9 mouse cellular contexts compared by ENCODE assay signal in genomic region chr12:110417023-110417986, GRCm38 (mm10). TPM values are rescaled to one million over a fixed set of nuclear protein-coding genes. Genes with fewer than 3 reads are reported as not detected.
DNase-seq lines count a peak whose midpoint lies in the region; ATAC-seq lines count a peak whose summit lies in the region.
"Had no signal": no experiment of that assay in that cellular context is flagged by ENCODE, and none has a peak within 500 bp of the region (broad histone marks: within the 10 kb centered on the region; RNA-seq: fewer than 3 reads in every experiment).

No protein-coding gene starts in this region.

- no peak overlapping the region for H3K27ac ChIP-seq in embryonic facial prominence, embryonic 12.5 days
- no peak overlapping the region for H3K27ac ChIP-seq in hindbrain, embryonic 14.5 days
- no peak overlapping the region for H3K27ac ChIP-seq in liver, embryonic 16.5 days (ENCODE audit: low read length)
- no peak overlapping the region for H3K27ac ChIP-seq in neural tube, embryonic 15.5 days (replicated peaks)
- H3K27ac ChIP-seq: kidney, postnatal 0 days had no signal

- H3K4me2 ChIP-seq in embryonic facial prominence, embryonic 12.5 days (replicated peaks): peak overlapping the region; percentile 9; the same call in 1 of the 2 replicates
- peak overlapping the region; percentile 25 for H3K4me2 ChIP-seq in hindbrain, embryonic 14.5 days (replicated peaks)
- peak overlapping the region; percentile 1 for H3K4me2 ChIP-seq in liver, embryonic 16.5 days (ENCODE audit: low read depth, low read length)
- peak overlapping the region; percentile 31 for H3K4me2 ChIP-seq in neural tube, embryonic 15.5 days

- H3K27me3 ChIP-seq in erythroblast, embryonic 14.5 days (ENCODE audit: control insufficient read depth): peaks cover 4% of the 10 kb centered on the region
- 0 out of 2 replicates have a peak, but pooled peaks cover 6% of the 10 kb centered on the region for H3K27me3 ChIP-seq in embryonic facial prominence, embryonic 12.5 days
- no peaks in the 10 kb centered on the region for H3K27me3 ChIP-seq in hindbrain, embryonic 14.5 days (ENCODE audit: control insufficient read depth, insufficient read depth, low read length)
- H3K27me3 ChIP-seq in liver, embryonic 16.5 days (ENCODE audit: control insufficient read depth, insufficient read depth, low read depth, low read length): no peaks in the 10 kb centered on the region
- H3K27me3 ChIP-seq in neural tube, embryonic 15.5 days (replicated peaks): peaks cover 4% of the 10 kb centered on the region; the same call in 1 of the 2 replicates

- WGBS in embryonic facial prominence, embryonic 12.5 days: 53% methylated on average over 28 of the region's 28 CpGs
- WGBS in hindbrain, embryonic 14.5 days: 55% methylated on average over 28 of the region's 28 CpGs
- WGBS in liver, embryonic 16.5 days (ENCODE audit: insufficient replicate concordance): 30% methylated on average over 28 of the region's 28 CpGs
- 56% methylated on average over 28 of the region's 28 CpGs for WGBS in neural tube, embryonic 15.5 days

- peaks cover 34% of the 10 kb centered on the region for H3K4me1 ChIP-seq in erythroblast, embryonic 14.5 days (ENCODE audit: control insufficient read depth)
- H3K4me1 ChIP-seq in embryonic facial prominence, embryonic 12.5 days: no peaks in the 10 kb centered on the region
- H3K4me1 ChIP-seq in hindbrain, embryonic 14.5 days (replicated peaks; ENCODE audit: control insufficient read depth, insufficient read depth, low read length): no peaks in the 10 kb centered on the region
- peaks cover 16% of the 10 kb centered on the region for H3K4me1 ChIP-seq in liver, embryonic 16.5 days (ENCODE audit: control insufficient read depth, low read depth, low read length)
- peaks cover 4% of the 10 kb centered on the region; the same call in 1 of the 2 replicates for H3K4me1 ChIP-seq in neural tube, embryonic 15.5 days

- H3K4me3 ChIP-seq in erythroblast, embryonic 14.5 days (replicated peaks): peak overlapping the region; percentile 1
- H3K4me3 ChIP-seq in embryonic facial prominence, embryonic 12.5 days: no peak overlapping the region
- no peak overlapping the region for H3K4me3 ChIP-seq in hindbrain, embryonic 14.5 days (replicated peaks; ENCODE audit: low read length)
- H3K4me3 ChIP-seq in liver, embryonic 16.5 days (ENCODE audit: low read depth, low read length): no peak overlapping the region
- no peak overlapping the region for H3K4me3 ChIP-seq in neural tube, embryonic 15.5 days (replicated peaks)

- no peak for DNase-seq in hindbrain, embryonic 14.5 days (ENCODE audit: low spot score)
- no peak for DNase-seq in testis, postnatal 10 days (ENCODE audit: low spot score)
- DNase-seq in cerebellum, adult 11 months: no peak

- no peak for ATAC-seq in erythroblast, adult 5-6 weeks (replicated peaks; ENCODE audit: low FRiP score, poor library complexity, severe bottlenecking)
- ATAC-seq in embryonic facial prominence, embryonic 12.5 days (ENCODE audit: insufficient number of reproducible peaks, insufficient read depth, low FRiP score, low TSS enrichment): no peak
- ATAC-seq in hindbrain, embryonic 14.5 days (ENCODE audit: low FRiP score): no peak
- ATAC-seq in liver, embryonic 16.5 days (ENCODE audit: low read depth): 0 out of 2 replicates have a peak, but pooled peaks have one; percentile 33
- ATAC-seq in neural tube, embryonic 15.5 days (ENCODE audit: low FRiP score): no peak

- H3K36me3 ChIP-seq in erythroblast, embryonic 14.5 days (ENCODE audit: control insufficient read depth): no peaks in the 10 kb centered on the region
- H3K36me3 ChIP-seq in embryonic facial prominence, embryonic 12.5 days: no peaks in the 10 kb centered on the region
- H3K36me3 ChIP-seq in hindbrain, embryonic 14.5 days (replicated peaks; ENCODE audit: control insufficient read depth, insufficient read depth): no peaks in the 10 kb centered on the region
- H3K36me3 ChIP-seq in liver, embryonic 16.5 days (ENCODE audit: control insufficient read depth, insufficient read depth): no peaks in the 10 kb centered on the region
- H3K36me3 ChIP-seq in neural tube, embryonic 15.5 days: no peaks in the 10 kb centered on the region

- no peak overlapping the region for H3K9ac ChIP-seq in embryonic facial prominence, embryonic 12.5 days
- no peak overlapping the region for H3K9ac ChIP-seq in hindbrain, embryonic 14.5 days
- no peak overlapping the region for H3K9ac ChIP-seq in liver, embryonic 16.5 days (ENCODE audit: low read depth, low read length)
- H3K9ac ChIP-seq in neural tube, embryonic 15.5 days (replicated peaks): no peak overlapping the region

- H3K9me3 ChIP-seq in erythroblast, embryonic 14.5 days (ENCODE audit: control insufficient read depth, low read length): no peaks in the 10 kb centered on the region
- no peaks in the 10 kb centered on the region for H3K9me3 ChIP-seq in embryonic facial prominence, embryonic 12.5 days
- H3K9me3 ChIP-seq in hindbrain, embryonic 14.5 days (ENCODE audit: control insufficient read depth, low read length): no peaks in the 10 kb centered on the region
- H3K9me3 ChIP-seq in liver, embryonic 16.5 days (replicated peaks; ENCODE audit: control insufficient read depth, low read length): no peaks in the 10 kb centered on the region
- no peaks in the 10 kb centered on the region for H3K9me3 ChIP-seq in neural tube, embryonic 15.5 days (replicated peaks)

RNA-seq across cellular contexts. Expression of gene Ppp2r5c, which starts 29.6 kb away (rescaled TPM):
- 1.6 and 1.7 TPM in 2 replicates for polyA plus RNA-seq in erythroblast, embryonic 14.5 days (2012)
- 41.1 and 42.6 TPM in 2 replicates for total RNA-seq in erythroblast, adult 5-6 weeks (2015; ENCODE audit: low replicate concordance)
- total RNA-seq in erythroblast, adult 5-6 weeks (2017; ENCODE audit: low replicate concordance): 60.8 and 61.2 TPM in 2 replicates
- 156 and 157 TPM in 2 replicates for polyA plus RNA-seq in embryonic facial prominence, embryonic 12.5 days (2016; fragmentation: Nextera tagmentation; extraction: Ambion mirVana)
- 163 TPM in 2 replicates for polyA plus RNA-seq in hindbrain, embryonic 14.5 days (2014; fragmentation: Nextera tagmentation; extraction: Ambion mirVana)
- polyA plus RNA-seq in liver, embryonic 16.5 days (2015; fragmentation: Nextera tagmentation; extraction: Ambion mirVana): 59.4 and 65.0 TPM in 2 replicates
- 149 and 152 TPM in 2 replicates for polyA plus RNA-seq in neural tube, embryonic 15.5 days (2015; fragmentation: Nextera tagmentation; extraction: Ambion mirVana)

Comparison
In these comparisons a context has a peak if more than half of its experiments do, and no peak if none do; other contexts are left out.
1. RNA of gene Ppp2r5c, which starts 29.6 kb away (polyA plus RNA-seq): 163 TPM in hindbrain, embryonic 14.5 days, 156 to 157 TPM in embryonic facial prominence, embryonic 12.5 days, 149 to 152 TPM in neural tube, embryonic 15.5 days and 59.4 to 65.0 TPM in liver, embryonic 16.5 days; 1.6 to 1.7 TPM in erythroblast, embryonic 14.5 days; every median in the first group is over 10 times any median in the second.
2. Peak in every context shown above with its lines, with median percentiles within 50 percentile points of each other: H3K4me2 ChIP-seq.